Mouse (Mus musculus) lung, postnatal 0 days (tissue): ENCODE measurements around the gene Samd4b. TPM values are rescaled to one million over a fixed set of nuclear protein-coding genes. Genes with fewer than 3 reads are reported as not detected.
"Not testable (repeated sequence)": the region's sequence is repeated elsewhere in the genome, so short reads cannot be mapped to it uniquely, and the experiment has no call there.

ENCODE experiments used
- ATAC-seq: fragments of 200-750 bp; cut with Nextera tagmentation; 2 replicates; pipeline ENCODE4 v1.8.0; 2017; ENCODE audit warnings: moderate library complexity
- DNase-seq: peaks from one replicate; pipeline ENCODE4 v3.0.0-alpha.2; 2016; ENCODE audit warnings: low spot score
- H3K27ac ChIP-seq: fragments of 300-500 bp; sonication (generic); 2 replicates; pipeline ENCODE4 v1.5.1; 2014; ENCODE audit warnings: antibody characterized with exemption, mild to moderate bottlenecking, low read length, mixed read lengths
- H3K27me3 ChIP-seq: fragments of 300-500 bp; sonication (generic); replicated peaks from 2 replicates; pipeline ENCODE4 v1.6.1; 2014; ENCODE audit warnings: low read length, mixed read lengths; ENCODE audit not compliant: insufficient read depth
- H3K36me3 ChIP-seq: fragments of 300-500 bp; sonication (generic); 2 replicates; pipeline ENCODE4 v1.6.1; 2014; ENCODE audit warnings: low read length, mixed read lengths; ENCODE audit not compliant: insufficient read depth
- H3K4me1 ChIP-seq: fragments of 300-500 bp; sonication (generic); 2 replicates; pipeline ENCODE4 v1.6.1; 2014; ENCODE audit warnings: antibody characterized with exemption, low read depth, low read length, mixed read lengths; ENCODE audit not compliant: insufficient read depth
- H3K4me2 ChIP-seq: fragments of 300-500 bp; sonication (generic); replicated peaks from 2 replicates; pipeline ENCODE4 v1.6.1; 2014; ENCODE audit warnings: low read depth, mild to moderate bottlenecking, low read length, moderate library complexity, mixed read lengths
- H3K4me3 ChIP-seq: fragments of 300-500 bp; sonication (generic); 2 replicates; pipeline ENCODE4 v1.5.1; 2014; ENCODE audit warnings: low read depth, low read length
- H3K9ac ChIP-seq: fragments of 300-500 bp; sonication (generic); replicated peaks from 2 replicates; pipeline ENCODE4 v1.6.1; 2014; ENCODE audit warnings: low read depth, mild to moderate bottlenecking
- H3K9me3 ChIP-seq: fragments of 300-500 bp; sonication (generic); 2 replicates; pipeline ENCODE4 v1.6.1; 2016; ENCODE audit warnings: low read length, mixed read lengths
- CTCF ChIP-seq: IDR thresholded peaks from 2 replicates; pipeline ENCODE4 v1.5.1; 2016; ENCODE audit warnings: antibody characterized with exemption, mild to moderate bottlenecking
- EP300 ChIP-seq: IDR thresholded peaks from 2 replicates; pipeline ENCODE4 v1.6.1; 2016; ENCODE audit warnings: antibody characterized with exemption, mild to moderate bottlenecking, control low read depth
- WGBS: fragments of 180-500 bp; shearing (Covaris S2); extraction: QIAGEN DNeasy Blood & Tissue Kit; methylation state at CpG from one replicate; pipeline ENCODE4 v1.1.7; 2014; 5-methylcytosine and 5-hydroxymethylcytosine counted together
- polyA plus RNA-seq: library from polyadenylated mRNA; unstranded; fragments of >200 nt; fragmentation: Nextera tagmentation; extraction: Ambion mirVana; gene quantifications from 2 replicates; pipeline ENCODE4 v1.2.1, GENCODE M21; 2015

Gene Samd4b
- polyA plus RNA-seq, 1 experiment from 2014 or later = 13.4 TPM

DNA sequence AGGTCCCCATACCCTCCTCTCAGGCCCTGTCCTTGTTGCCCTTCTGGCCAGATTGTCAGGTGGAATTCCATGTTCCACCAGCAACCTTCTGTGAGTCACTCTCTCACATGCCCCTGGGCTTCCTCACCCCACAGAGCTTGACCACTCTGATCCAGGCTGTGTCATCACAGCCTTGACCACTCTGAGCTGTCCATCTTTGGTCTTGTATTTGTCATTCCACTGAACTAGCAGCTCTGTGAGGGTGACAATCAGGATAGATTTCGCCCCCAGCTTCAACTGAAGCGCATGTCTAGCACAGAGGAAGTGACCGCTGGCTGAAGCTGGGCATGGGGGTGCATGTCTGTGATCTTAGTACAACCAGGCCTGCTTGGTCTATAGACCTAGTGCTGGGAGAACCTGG, 207.6 kb downstream of the Samd4b start:
- no peak for ATAC-seq
- Histone ChIP-seq H3K4me3 (no peak overlapping the region), H3K9ac (no peak overlapping the region), H3K36me3 (peaks cover 19% of the 10 kb centered on the region), H3K27ac (no peak overlapping the region), H3K9me3 (no peaks in the 10 kb centered on the region), H3K27me3 (no peaks in the 10 kb centered on the region), H3K4me2 (no peak overlapping the region), H3K4me1 (peaks cover 5% of the 10 kb centered on the region; the same call in 1 of the 2 replicates)
- WGBS = 98% methylated on average over 3 of the region's 3 CpGs
- TF ChIP-seq EP300 = no peak
- DNase-seq = no peak

- DNase-seq, H3K27me3 ChIP-seq, H3K4me2 ChIP-seq, H3K9ac ChIP-seq, H3K4me3 ChIP-seq, ATAC-seq, H3K9me3 ChIP-seq, H3K27ac ChIP-seq: not testable (repeated sequence)
- whole genome bisulfite sequencing = 82% methylated on average over 7 of the region's 7 CpGs
- Histone ChIP-seq H3K4me1 (peaks cover 11% of the 10 kb centered on the region), H3K36me3 (peaks cover 13% of the 10 kb centered on the region)
These were observed 210.6 kb downstream of the Samd4b start for GRCm38 (mm10) chr7:28387384-28387783.

DNA sequence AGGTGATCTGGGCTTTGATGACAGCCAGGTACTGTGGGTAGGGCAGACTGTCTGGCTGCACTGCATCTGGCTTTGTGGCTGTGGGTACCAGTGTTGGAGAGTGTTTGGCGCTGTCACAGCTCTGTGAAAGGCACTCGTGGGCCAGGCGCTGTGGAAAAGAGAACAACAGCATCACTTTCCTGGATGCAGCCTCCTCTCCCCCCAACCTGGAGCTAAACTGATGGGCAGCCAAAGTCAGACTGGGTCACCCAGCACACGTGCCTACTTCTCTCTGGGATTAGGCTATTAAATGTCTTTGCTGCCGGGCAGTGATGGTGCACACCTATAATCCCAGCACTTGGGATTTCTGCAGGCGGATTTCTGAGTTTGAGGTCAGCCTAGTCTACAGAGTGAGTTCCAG, 211.1 kb downstream of the Samd4b start:
- H3K27ac ChIP-seq, H3K4me3 ChIP-seq, H3K9me3 ChIP-seq, H3K9ac ChIP-seq, DNase-seq, H3K4me2 ChIP-seq, H3K27me3 ChIP-seq, ATAC-seq: not testable (repeated sequence)
- Histone ChIP-seq H3K4me1 (peaks cover 12% of the 10 kb centered on the region), H3K36me3 (peaks cover 13% of the 10 kb centered on the region)
- 78% methylated on average over 6 of the region's 6 CpGs for WGBS

GRCm38 (mm10) chr7:28386462-28386861, 211.5 kb downstream of the Samd4b start:
- DNase-seq (peak; percentile 96), ATAC-seq (peak; percentile 71)
- H3K4me2 ChIP-seq = no peak overlapping the region
- H3K4me3 ChIP-seq = no peak overlapping the region
- WGBS = 2% methylated on average over 4 of the region's 4 CpGs
- no peaks in the 10 kb centered on the region for H3K9me3 ChIP-seq
- H3K9ac ChIP-seq = no peak overlapping the region
- peaks cover 12% of the 10 kb centered on the region for H3K4me1 ChIP-seq
- peak overlapping the region; percentile 71 for H3K27ac ChIP-seq
- H3K36me3 ChIP-seq = peaks cover 13% of the 10 kb centered on the region
- TF ChIP-seq CTCF (peak; percentile 97), EP300 (no peak)
- no peaks in the 10 kb centered on the region for H3K27me3 ChIP-seq

DNA sequence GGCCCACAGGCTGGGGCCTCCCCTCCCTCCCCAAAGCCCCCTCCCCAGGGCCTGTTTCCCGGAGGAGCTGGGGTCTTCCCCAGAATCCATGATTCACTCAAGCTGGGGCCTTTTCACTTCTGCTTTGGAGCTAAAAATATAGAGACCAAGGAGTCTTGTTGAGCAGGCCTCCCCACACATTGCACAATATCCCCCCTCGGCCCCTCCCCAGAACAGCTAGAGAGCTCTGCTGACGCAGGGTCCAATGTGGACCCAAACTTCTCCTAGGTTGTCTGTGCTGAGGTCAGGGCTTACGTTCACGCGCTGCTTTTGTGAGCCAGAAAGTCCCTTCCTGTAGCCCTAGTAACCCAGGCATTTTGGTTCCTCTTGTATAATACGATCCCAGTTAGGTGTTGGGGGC, 211.9 kb downstream of the Samd4b start:
- no peaks in the 10 kb centered on the region for H3K9me3 ChIP-seq
- DNase-seq (peak; percentile 84), ATAC-seq (peak; percentile 26)
- no peak overlapping the region for H3K4me2 ChIP-seq
- WGBS = 65% methylated on average over 7 of the region's 7 CpGs
- H3K27me3 ChIP-seq = no peaks in the 10 kb centered on the region
- peaks cover 12% of the 10 kb centered on the region for H3K4me1 ChIP-seq
- no peak overlapping the region for H3K9ac ChIP-seq
- H3K36me3 ChIP-seq = peaks cover 13% of the 10 kb centered on the region
- no peak for TF ChIP-seq CTCF
- peak; percentile 82 for TF ChIP-seq EP300
- no peak overlapping the region for H3K4me3 ChIP-seq
- peak overlapping the region; percentile 71 for H3K27ac ChIP-seq

- Histone ChIP-seq H3K4me3 (no peak overlapping the region), H3K27ac (peak overlapping the region; percentile 33; the same call in 1 of the 2 replicates), H3K36me3 (peaks cover 8% of the 10 kb centered on the region), H3K4me1 (peaks cover 16% of the 10 kb centered on the region), H3K27me3 (no peaks in the 10 kb centered on the region), H3K9me3 (no peaks in the 10 kb centered on the region), H3K4me2 (no peak overlapping the region), H3K9ac (no peak overlapping the region)
- no peak for DNase-seq
- ATAC-seq = no peak
- TF ChIP-seq CTCF (no peak), EP300 (no peak)
- WGBS = 89% methylated on average over 9 of the region's 9 CpGs
These were observed 212.7 kb downstream of the Samd4b start for GRCm38 (mm10) chr7:28385196-28385595.

DNA sequence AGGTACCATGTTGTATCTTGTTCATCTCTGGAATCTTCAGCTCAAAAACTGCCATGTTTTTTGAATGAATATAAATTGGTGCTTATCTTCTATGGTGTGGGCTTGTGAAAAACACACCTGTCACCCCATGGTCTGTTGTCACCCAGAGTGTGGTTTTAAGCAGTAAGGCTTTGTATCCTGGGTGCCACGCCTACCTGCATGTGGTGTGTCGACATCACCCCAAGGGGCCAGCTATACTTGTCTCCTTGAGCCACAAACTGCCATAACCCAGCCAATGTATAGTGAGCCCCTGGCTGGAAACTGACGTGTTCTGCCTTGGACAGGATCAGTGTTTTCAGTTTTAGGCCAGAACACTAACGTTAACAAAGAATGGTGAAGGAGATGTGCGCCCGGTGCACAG, 213.8 kb downstream of the Samd4b start:
- no peak for TF ChIP-seq CTCF
- no peak for TF ChIP-seq EP300
- ATAC-seq (no peak), DNase-seq (no peak)
- no peak overlapping the region for H3K4me2 ChIP-seq
- H3K27me3 ChIP-seq = no peaks in the 10 kb centered on the region
- no peak overlapping the region for H3K4me3 ChIP-seq
- H3K27ac ChIP-seq = no peak overlapping the region; the same call in 1 of the 2 replicates
- 80% methylated on average over 6 of the region's 6 CpGs for WGBS
- no peak overlapping the region for H3K9ac ChIP-seq
- H3K4me1 ChIP-seq = peaks cover 21% of the 10 kb centered on the region
- H3K36me3 ChIP-seq = peaks cover 4% of the 10 kb centered on the region
- H3K9me3 ChIP-seq = no peaks in the 10 kb centered on the region
